Mouse (Mus musculus) midbrain, embryonic 11.5 days (tissue): ENCODE measurements around the gene Nkapl. TPM values are rescaled to one million over a fixed set of nuclear protein-coding genes. Genes with fewer than 3 reads are reported as not detected.

Experiments
- microRNA counts: library from miRNA; unstranded; fragments of <30 nt; microRNA quantifications from one replicate; lab custom pipeline; 2015
- microRNA-seq: library from miRNA; unstranded; fragments of <30 nt; microRNA quantifications from one replicate; pipeline ENCODE4, GENCODE M21; 2017
- polyA plus RNA-seq: library from polyadenylated mRNA; unstranded; fragments of >200 nt; fragmentation: Nextera tagmentation; extraction: Ambion mirVana; gene quantifications from 2 replicates; pipeline ENCODE4 v1.2.1, GENCODE M21; 2014

Gene Nkapl
- polyA plus RNA-seq, 1 experiment from 2014 or later, result 2.7 TPM

MicroRNAs encoded within 50 kb of the gene (microRNA counts, 519-probe panel; counts per million panel counts)
- microRNA mmu-miR-1896 (lab: Ali Mortazavi, UCI), result not detected

Small RNA genes lying within 50 kb of the gene (microRNA-seq; reads per million reads assigned to microRNA genes)
- not detected for gene Mir1896

Other genes starting within 250 kb of the Nkapl start
- gene Gpx5, start 175.8 kb downstream of the Nkapl start, polyA plus RNA-seq, result not detected in 2 replicates
- not detected in 2 replicates for gene Gpx6, start 156.4 kb downstream of the Nkapl start, polyA plus RNA-seq
- gene Olfr1367, start 121.6 kb downstream of the Nkapl start, polyA plus RNA-seq, result not detected in 2 replicates
- gene Zscan12, start 105.7 kb downstream of the Nkapl start, polyA plus RNA-seq, result 20.3 and 21.8 TPM in 2 replicates
- 85.4 and 85.9 TPM in 2 replicates for gene Zkscan3, start 65.8 kb downstream of the Nkapl start, polyA plus RNA-seq
- gene Pgbd1, start 27.5 kb downstream of the Nkapl start, polyA plus RNA-seq, result 6.6 and 7.6 TPM in 2 replicates
- gene Zscan26, start 14.8 kb downstream of the Nkapl start, polyA plus RNA-seq, result 14.6 and 16.4 TPM in 2 replicates
- gene Zkscan4, start 10.4 kb upstream of the Nkapl start, polyA plus RNA-seq, result 3.9 and 4.2 TPM in 2 replicates
- gene Gm10065, start 10.9 kb upstream of the Nkapl start, polyA plus RNA-seq, result not detected in 2 replicates
- gene AK157302, start 26.7 kb upstream of the Nkapl start, polyA plus RNA-seq, result 0.32 and 0.66 TPM in 2 replicates
- gene Gm11273, start 32.9 kb upstream of the Nkapl start, polyA plus RNA-seq, result 3.7 and 4.0 TPM in 2 replicates
- 10.6 and 11.1 TPM in 2 replicates for gene Zkscan8, start 62.6 kb upstream of the Nkapl start, polyA plus RNA-seq
- 0.12 and 0.26 TPM in 2 replicates for gene Olfr1366, start 74.3 kb upstream of the Nkapl start, polyA plus RNA-seq
- gene Olfr1535, start 91.4 kb upstream of the Nkapl start, polyA plus RNA-seq, result 0.04 TPM in 1 of 2 replicates, not detected in the other
- not detected in 2 replicates for gene Olfr1364, start 113.2 kb upstream of the Nkapl start, polyA plus RNA-seq
- gene Olfr1362, start 145.5 kb upstream of the Nkapl start, polyA plus RNA-seq, result not detected in 2 replicates
- gene Olfr11, start 174.0 kb upstream of the Nkapl start, polyA plus RNA-seq, result not detected in 2 replicates
- gene Olfr1361, start 194.9 kb upstream of the Nkapl start, polyA plus RNA-seq, result not detected in 2 replicates
- gene Olfr1360, start 208.9 kb upstream of the Nkapl start, polyA plus RNA-seq, result not detected in 2 replicates
- not detected in 2 replicates for gene Olfr1359, start 229.6 kb upstream of the Nkapl start, polyA plus RNA-seq
- gene Hist1h2bl, start 247.6 kb upstream of the Nkapl start, polyA plus RNA-seq, result 0.85 and 2.7 TPM in 2 replicates
- gene Hist1h2ai, start 247.9 kb upstream of the Nkapl start, polyA plus RNA-seq, result 19.8 and 20.9 TPM in 2 replicates
- 11.6 and 12.9 TPM in 2 replicates for gene Hist1h3h, start 249.2 kb upstream of the Nkapl start, polyA plus RNA-seq